8 mouse cellular contexts compared by ENCODE assay signal in genomic region chr11:119549371-119549811, GRCm38 (mm10). TPM values are rescaled to one million over a fixed set of nuclear protein-coding genes. Genes with fewer than 3 reads are reported as not detected.
A peak's percentile ranks its signal among the peaks of the same experiment; 100 is the strongest.
DNase-seq lines count a peak whose midpoint lies in the region; ATAC-seq lines count a peak whose summit lies in the region.

No protein-coding gene starts in this region.

- peak overlapping the region; percentile 27 for H3K9ac ChIP-seq in lung, embryonic 15.5 days
- H3K9ac ChIP-seq in hindbrain, embryonic 13.5 days, result peak overlapping the region; percentile 92
- peak overlapping the region; percentile 65 for H3K9ac ChIP-seq in midbrain, embryonic 15.5 days

- 1% methylated on average over 43 of the region's 43 CpGs for WGBS in lung, embryonic 15.5 days
- 1% methylated on average over 40 of the region's 43 CpGs for WGBS in hindbrain, embryonic 13.5 days
- WGBS in midbrain, embryonic 15.5 days, result under 1% methylated on average over 43 of the region's 43 CpGs

- H3K36me3 ChIP-seq in lung, embryonic 15.5 days, result no peaks in the 10 kb centered on the region
- H3K36me3 ChIP-seq in hindbrain, embryonic 13.5 days, result no peaks in the 10 kb centered on the region
- no peaks in the 10 kb centered on the region for H3K36me3 ChIP-seq in midbrain, embryonic 15.5 days (replicated peaks)

- ATAC-seq in lung, embryonic 15.5 days (ENCODE audit: borderline replicate concordance, extremely low read depth, low FRiP score, low TSS enrichment), result no peak
- no peak for ATAC-seq in hindbrain, embryonic 13.5 days (ENCODE audit: low FRiP score)
- ATAC-seq in midbrain, embryonic 15.5 days (replicated peaks), result no peak

- H3K4me1 ChIP-seq in lung, embryonic 15.5 days, result peaks cover 83% of the 10 kb centered on the region
- peaks cover 87% of the 10 kb centered on the region for H3K4me1 ChIP-seq in hindbrain, embryonic 13.5 days (replicated peaks)
- H3K4me1 ChIP-seq in midbrain, embryonic 15.5 days, result peaks cover 55% of the 10 kb centered on the region

- H3K4me3 ChIP-seq in lung, embryonic 15.5 days, result peak overlapping the region; percentile 52
- peak overlapping the region; percentile 75 for H3K4me3 ChIP-seq in hindbrain, embryonic 13.5 days
- H3K4me3 ChIP-seq in midbrain, embryonic 15.5 days, result peak overlapping the region; percentile 76

- peak overlapping the region; percentile 99 for H3K4me2 ChIP-seq in lung, embryonic 15.5 days
- H3K4me2 ChIP-seq in hindbrain, embryonic 13.5 days, result peak overlapping the region; percentile 98
- H3K4me2 ChIP-seq in midbrain, embryonic 15.5 days, result peak overlapping the region; percentile 98

- H3K27ac ChIP-seq in lung, embryonic 15.5 days, result no peak overlapping the region
- peak overlapping the region; percentile 79 for H3K27ac ChIP-seq in hindbrain, embryonic 13.5 days
- H3K27ac ChIP-seq in midbrain, embryonic 15.5 days, result peak overlapping the region; percentile 35

- peaks cover 70% of the 10 kb centered on the region for H3K27me3 ChIP-seq in lung, embryonic 15.5 days
- H3K27me3 ChIP-seq in hindbrain, embryonic 13.5 days, result peaks cover 71% of the 10 kb centered on the region
- peaks cover 24% of the 10 kb centered on the region for H3K27me3 ChIP-seq in midbrain, embryonic 15.5 days (replicated peaks)

- DNase-seq in cerebellum, adult 11-12 months, result peak; percentile 68
- DNase-seq in cerebellum, adult 8-10 months, result no peak
- DNase-seq in lung, postnatal 10 days, result no peak
- no peak for DNase-seq in frontal cortex, postnatal 36 days (ENCODE audit: low spot score in 2 of 2)
- DNase-seq in gastrocnemius, adult 18-20 months (ENCODE audit: low spot score), result no peak

- no peaks in the 10 kb centered on the region for H3K9me3 ChIP-seq in lung, embryonic 15.5 days
- H3K9me3 ChIP-seq in hindbrain, embryonic 13.5 days, result no peaks in the 10 kb centered on the region
- no peaks in the 10 kb centered on the region for H3K9me3 ChIP-seq in midbrain, embryonic 15.5 days

RNA-seq across cellular contexts. Expression of gene Nptx1, which starts 1.8 kb away (rescaled TPM):
- 1.7 TPM in 2 replicates for polyA plus RNA-seq in lung, embryonic 15.5 days (2015; fragmentation: Nextera tagmentation; extraction: Ambion mirVana)
- polyA plus RNA-seq in hindbrain, embryonic 13.5 days (2015; fragmentation: Nextera tagmentation; extraction: Ambion mirVana), result 12.6 and 15.2 TPM in 2 replicates
- 13.6 and 13.7 TPM in 2 replicates for polyA plus RNA-seq in midbrain, embryonic 15.5 days (2015; fragmentation: Nextera tagmentation; extraction: Ambion mirVana)
- total RNA-seq in gastrocnemius, adult 18-20 months (2021), result under 1 TPM; 0.05 TPM

RNA-seq across cellular contexts. Expression of gene Rptor, which starts 53.3 kb away (rescaled TPM):
- 8.5 and 9.7 TPM in 2 replicates for polyA plus RNA-seq in lung, embryonic 15.5 days (2015; fragmentation: Nextera tagmentation; extraction: Ambion mirVana)
- 10.2 and 10.6 TPM in 2 replicates for polyA plus RNA-seq in hindbrain, embryonic 13.5 days (2015; fragmentation: Nextera tagmentation; extraction: Ambion mirVana)
- 13.1 and 14.6 TPM in 2 replicates for polyA plus RNA-seq in midbrain, embryonic 15.5 days (2015; fragmentation: Nextera tagmentation; extraction: Ambion mirVana)
- 10 to 100 TPM; 23.3 to 28.1 TPM for total RNA-seq in gastrocnemius, adult 18-20 months (2021)

RNA-seq across cellular contexts. Expression of gene Endov, which starts 58.2 kb away (rescaled TPM):
- 17.2 and 17.4 TPM in 2 replicates for polyA plus RNA-seq in lung, embryonic 15.5 days (2015; fragmentation: Nextera tagmentation; extraction: Ambion mirVana)
- 15.5 and 20.9 TPM in 2 replicates for polyA plus RNA-seq in hindbrain, embryonic 13.5 days (2015; fragmentation: Nextera tagmentation; extraction: Ambion mirVana)
- 20.7 and 22.2 TPM in 2 replicates for polyA plus RNA-seq in midbrain, embryonic 15.5 days (2015; fragmentation: Nextera tagmentation; extraction: Ambion mirVana)
- total RNA-seq in gastrocnemius, adult 18-20 months (2021), result 1 to 10 TPM; 4.4 to 5.7 TPM

Comparison
In these comparisons a context has a peak if more than half of its experiments do, and no peak if none do; other contexts are left out.
1. H3K9ac ChIP-seq: peak in every context shown above with its lines; median percentile 92 in hindbrain, embryonic 13.5 days; 65 in midbrain, embryonic 15.5 days; 27 in lung, embryonic 15.5 days.